Mouse (Mus musculus) kidney, embryonic 14.5 days (tissue): Measurements from ENCODE around the gene Cct8l1. TPM values are rescaled to one million over a fixed set of nuclear protein-coding genes. Genes with fewer than 3 reads are reported as not detected.

Source experiments
- ATAC-seq: fragments of 200-750 bp; cut with Nextera tagmentation; 2 replicates; pipeline ENCODE4 v1.8.0; 2017; ENCODE audit warnings: moderate number of reproducible peaks, mild to moderate bottlenecking, moderate TSS enrichment, moderate library complexity; ENCODE audit not compliant: low FRiP score, low TSS enrichment
- H3K27ac ChIP-seq: fragments of 300-500 bp; sonication (generic); 2 replicates; pipeline ENCODE4 v1.5.1; 2014; ENCODE audit warnings: low read depth, mild to moderate bottlenecking, low read length, moderate library complexity, mixed read lengths
- H3K27me3 ChIP-seq: fragments of 300-500 bp; sonication (generic); 2 replicates; pipeline ENCODE4 v1.6.1; 2014; ENCODE audit warnings: mild to moderate bottlenecking, low read length; ENCODE audit not compliant: control insufficient read depth, insufficient read depth
- H3K36me3 ChIP-seq: fragments of 300-500 bp; sonication (generic); 2 replicates; pipeline ENCODE4 v1.6.1; 2014; ENCODE audit warnings: low read length, mixed read lengths; ENCODE audit not compliant: control insufficient read depth, insufficient read depth
- H3K4me1 ChIP-seq: fragments of 300-500 bp; sonication (generic); 2 replicates; pipeline ENCODE4 v1.6.1; 2014; ENCODE audit warnings: low read length, mixed read lengths; ENCODE audit not compliant: control insufficient read depth, insufficient read depth
- H3K4me2 ChIP-seq: fragments of 300-500 bp; sonication (generic); replicated peaks from 2 replicates; pipeline ENCODE4 v1.6.1; 2014; ENCODE audit warnings: low read depth, mild to moderate bottlenecking, low read length
- H3K4me3 ChIP-seq: fragments of 300-500 bp; sonication (generic); 2 replicates; pipeline ENCODE4 v1.5.1; 2014; ENCODE audit warnings: mild to moderate bottlenecking, low read length
- H3K9ac ChIP-seq: fragments of 300-500 bp; sonication (generic); 2 replicates; pipeline ENCODE4 v1.6.1; 2014; ENCODE audit warnings: low read depth, mild to moderate bottlenecking, low read length, moderate library complexity
- H3K9me3 ChIP-seq: fragments of 300-500 bp; sonication (generic); 2 replicates; pipeline ENCODE4 v1.6.1; 2016; ENCODE audit warnings: low read length; ENCODE audit not compliant: control insufficient read depth
- WGBS: fragments of 180-500 bp; shearing (Covaris S2); extraction: QIAGEN DNeasy Blood & Tissue Kit; methylation state at CpG from one replicate; pipeline ENCODE4 v1.1.7; 2014; 5-methylcytosine and 5-hydroxymethylcytosine counted together
- polyA plus RNA-seq: library from polyadenylated mRNA; unstranded; fragments of >200 nt; fragmentation: Nextera tagmentation; extraction: Ambion mirVana; gene quantifications from 2 replicates; pipeline ENCODE4 v1.2.1, GENCODE M21; 2014

The Cct8l1 gene
- polyA plus RNA-seq, 1 experiment from 2014 or later = not detected

DNA sequence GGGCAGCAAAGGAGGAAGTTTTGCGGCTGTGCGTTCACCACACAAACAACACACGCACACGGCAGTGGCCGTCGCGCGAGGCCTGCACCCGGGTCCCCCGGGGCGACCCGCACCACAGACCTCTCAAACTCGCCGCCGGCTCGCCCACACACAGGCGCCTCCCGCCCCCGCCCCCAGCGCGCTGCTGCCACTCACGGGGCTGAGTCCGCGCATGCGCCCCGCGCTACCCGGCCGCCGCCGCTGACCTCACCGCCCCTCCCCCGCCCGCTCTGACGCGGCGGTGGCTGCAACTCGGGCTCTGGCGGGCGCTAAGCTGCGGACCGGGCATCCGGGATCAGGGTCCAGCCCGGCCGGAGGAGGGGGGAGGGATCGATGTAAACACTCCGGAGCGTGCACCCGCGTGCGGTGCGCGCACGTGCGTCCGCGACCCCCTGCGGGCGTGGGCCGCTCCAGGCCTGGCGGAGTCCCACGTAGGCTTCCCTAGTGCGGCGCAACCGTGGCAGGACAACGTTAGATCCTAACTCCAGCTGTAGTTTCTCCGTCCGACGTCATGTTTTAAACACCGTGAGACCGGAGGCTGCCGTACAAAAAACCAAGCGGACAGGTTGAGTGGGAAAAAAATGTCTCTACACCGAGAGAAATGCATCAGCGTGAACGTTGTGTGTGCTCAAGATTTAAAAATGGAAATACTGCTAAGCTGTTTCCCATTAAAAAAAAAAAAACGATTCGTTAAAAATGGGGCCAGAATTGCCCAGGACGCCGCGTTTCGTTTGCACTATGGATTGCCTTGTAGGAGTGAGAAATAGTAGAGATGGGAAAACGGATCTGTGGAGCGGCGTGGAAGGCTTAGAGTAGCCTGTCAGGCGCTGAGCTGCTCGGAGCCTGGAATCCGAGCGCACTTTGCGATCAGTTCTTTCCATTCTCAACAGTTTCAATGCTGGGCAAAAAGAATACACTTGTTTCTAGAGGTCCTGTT, 16.2 kb upstream of the Cct8l1 start:
- peak; percentile 85 for ATAC-seq
- no peaks in the 10 kb centered on the region for H3K36me3 ChIP-seq
- under 1% methylated on average over 78 of the region's 90 CpGs for WGBS

DNA sequence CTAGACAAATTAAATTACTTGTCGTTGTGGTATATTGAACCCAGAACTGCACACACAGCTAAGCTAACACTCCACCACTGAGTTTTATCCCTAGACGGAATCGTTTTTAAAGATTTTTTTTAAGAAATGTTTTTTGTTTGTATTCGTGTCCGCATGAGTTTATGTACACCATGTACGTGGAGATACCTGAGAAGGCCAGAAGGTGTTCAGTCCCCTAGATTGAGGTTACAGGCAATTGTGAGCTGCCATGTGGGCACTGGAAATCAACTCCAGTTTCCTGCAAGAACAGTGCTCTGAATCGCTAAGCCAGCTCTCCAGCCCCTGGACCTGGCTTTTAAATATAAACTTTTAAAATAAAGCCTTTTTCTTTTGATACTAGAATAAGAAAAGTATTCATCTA, 15.2 kb upstream of the Cct8l1 start:
- Histone ChIP-seq H3K9me3 (no peaks in the 10 kb centered on the region), H3K4me1 (peaks cover 14% of the 10 kb centered on the region), H3K36me3 (no peaks in the 10 kb centered on the region), H3K27ac (no peak overlapping the region), H3K4me3 (peak overlapping the region; percentile 94; the same call in 1 of the 2 replicates), H3K27me3 (no peaks in the 10 kb centered on the region), H3K4me2 (peak overlapping the region; percentile 72; the same call in 1 of the 2 replicates), H3K9ac (peak overlapping the region; percentile 86; the same call in 1 of the 2 replicates)
- no peak for ATAC-seq
- whole genome bisulfite sequencing = 65% methylated on average over 7 of the region's 7 CpGs

More for the DNA sequence above, 16.2 kb upstream of the Cct8l1 start:
- Histone ChIP-seq H3K27ac (peak overlapping the region; percentile 99), H3K4me2 (peak overlapping the region; percentile 72), H3K9ac (peak overlapping the region; percentile 86), H3K4me3 (peak overlapping the region; percentile 94), H3K9me3 (no peaks in the 10 kb centered on the region), H3K27me3 (no peaks in the 10 kb centered on the region), H3K4me1 (peaks cover 14% of the 10 kb centered on the region)

DNA sequence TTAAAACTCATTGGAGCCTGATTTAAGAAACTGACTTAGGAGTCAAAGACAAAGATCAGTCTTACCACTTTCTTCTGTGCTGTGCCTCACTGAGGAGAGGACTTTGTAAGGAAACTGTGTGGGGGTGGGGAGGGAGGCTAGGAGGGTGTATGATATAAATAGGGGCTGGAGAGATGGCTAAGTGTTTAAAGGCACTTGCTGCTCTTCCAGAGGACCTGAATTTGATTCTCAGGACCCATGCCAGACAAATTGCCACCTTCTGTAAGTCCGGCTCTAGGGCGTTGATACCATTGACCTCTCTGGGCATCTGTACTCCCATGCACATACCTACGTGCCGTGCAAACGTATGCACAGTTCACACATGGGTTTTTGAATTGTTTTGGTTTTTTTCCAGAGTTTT, 9.8 kb upstream of the Cct8l1 start:
- H3K4me1 ChIP-seq = no peaks in the 10 kb centered on the region
- WGBS = 84% methylated on average over 5 of the region's 5 CpGs
- H3K9ac ChIP-seq = no peak overlapping the region
- ATAC-seq = no peak
- H3K4me2 ChIP-seq = no peak overlapping the region
- no peak overlapping the region for H3K27ac ChIP-seq
- no peaks in the 10 kb centered on the region for H3K27me3 ChIP-seq
- no peak overlapping the region for H3K4me3 ChIP-seq
- no peaks in the 10 kb centered on the region for H3K9me3 ChIP-seq
- H3K36me3 ChIP-seq = no peaks in the 10 kb centered on the region

DNA sequence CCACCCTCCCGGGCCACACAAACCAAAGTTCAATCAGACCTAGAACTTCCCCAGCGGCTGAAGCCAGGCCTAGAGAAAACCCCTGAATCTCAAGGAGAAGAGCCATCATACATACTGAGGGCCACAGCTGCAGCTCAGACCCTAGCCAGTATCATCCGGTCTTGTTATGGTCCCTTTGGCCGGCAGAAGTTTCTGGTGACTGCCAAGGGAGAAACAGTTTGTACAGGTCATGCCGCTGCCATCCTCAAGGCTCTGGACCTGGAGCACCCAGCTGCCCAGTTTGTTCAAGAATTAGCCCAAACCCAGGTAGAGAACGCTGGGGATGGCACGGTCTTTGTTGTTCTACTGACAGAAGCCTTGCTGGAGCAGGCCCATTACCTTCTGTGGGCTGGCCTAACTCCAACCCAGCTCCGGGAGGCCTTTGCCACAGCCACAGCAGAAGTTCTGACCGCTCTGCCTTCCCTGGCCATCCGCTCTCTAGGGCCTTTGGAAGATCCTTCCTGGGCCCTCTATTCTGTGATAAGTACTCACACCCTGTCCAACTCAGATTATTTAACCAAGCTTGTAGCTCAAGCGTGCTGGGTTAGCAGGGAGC, 531 bp downstream of the Cct8l1 start:
- WGBS = 91% methylated on average over 11 of the region's 11 CpGs
- H3K36me3 ChIP-seq = no peaks in the 10 kb centered on the region
- no peaks in the 10 kb centered on the region for H3K4me1 ChIP-seq
- H3K27me3 ChIP-seq = no peaks in the 10 kb centered on the region
- no peak overlapping the region for H3K9ac ChIP-seq
- no peak overlapping the region for H3K4me2 ChIP-seq
- no peak overlapping the region for H3K4me3 ChIP-seq
- H3K27ac ChIP-seq = no peak overlapping the region
- ATAC-seq = no peak
- H3K9me3 ChIP-seq = no peaks in the 10 kb centered on the region

DNA sequence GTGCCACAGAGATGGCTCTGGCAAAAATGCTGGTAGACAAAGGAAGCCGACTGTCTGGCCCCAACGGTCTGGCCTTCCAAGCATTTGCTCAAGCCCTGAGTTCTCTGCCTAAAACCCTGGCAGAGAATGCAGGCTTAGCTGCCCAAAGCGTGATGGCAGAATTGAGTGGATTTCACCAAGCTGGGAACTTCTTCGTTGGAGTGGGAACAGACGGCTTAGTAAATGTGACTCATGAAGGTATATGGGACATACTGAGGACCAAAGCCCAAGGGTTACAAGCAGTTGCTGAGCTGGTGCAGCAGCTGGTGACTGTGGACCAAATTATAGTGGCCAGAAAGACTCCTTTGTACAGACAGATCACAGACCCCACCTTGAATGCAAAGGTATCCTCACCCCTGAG, 1.7 kb downstream of the Cct8l1 start:
- no peak overlapping the region for H3K4me3 ChIP-seq
- no peak overlapping the region for H3K27ac ChIP-seq
- no peaks in the 10 kb centered on the region for H3K9me3 ChIP-seq
- no peak overlapping the region for H3K4me2 ChIP-seq
- 84% methylated on average over 5 of the region's 5 CpGs for WGBS
- H3K27me3 ChIP-seq = no peaks in the 10 kb centered on the region
- no peaks in the 10 kb centered on the region for H3K36me3 ChIP-seq
- no peaks in the 10 kb centered on the region for H3K4me1 ChIP-seq
- H3K9ac ChIP-seq = no peak overlapping the region
- no peak for ATAC-seq

DNA sequence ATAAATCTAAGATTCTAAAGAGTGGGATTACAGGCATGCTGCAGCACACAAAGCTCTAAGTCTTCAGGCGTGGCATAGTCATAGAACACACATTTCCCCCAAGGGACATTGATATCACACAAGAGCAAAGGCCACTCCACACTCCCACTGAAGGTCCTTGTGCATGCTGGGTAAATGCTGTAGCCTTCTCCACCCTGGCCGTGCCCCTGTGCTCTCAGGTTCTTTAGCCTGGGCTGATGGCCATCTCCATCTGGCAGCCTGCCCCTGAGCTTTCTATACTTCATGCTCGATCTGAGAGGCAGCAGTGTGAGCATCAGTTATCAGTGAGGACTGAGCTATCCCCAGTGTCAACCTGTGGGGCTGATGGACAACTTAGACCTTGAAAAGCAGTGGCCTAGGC, 4.0 kb downstream of the Cct8l1 start:
- Histone ChIP-seq H3K36me3 (no peaks in the 10 kb centered on the region), H3K4me2 (no peak overlapping the region), H3K4me1 (no peaks in the 10 kb centered on the region), H3K4me3 (no peak overlapping the region), H3K9me3 (no peaks in the 10 kb centered on the region), H3K27ac (no peak overlapping the region), H3K27me3 (no peaks in the 10 kb centered on the region), H3K9ac (no peak overlapping the region)
- ATAC-seq = no peak
- WGBS = 73% methylated on average over 3 of the region's 3 CpGs

DNA sequence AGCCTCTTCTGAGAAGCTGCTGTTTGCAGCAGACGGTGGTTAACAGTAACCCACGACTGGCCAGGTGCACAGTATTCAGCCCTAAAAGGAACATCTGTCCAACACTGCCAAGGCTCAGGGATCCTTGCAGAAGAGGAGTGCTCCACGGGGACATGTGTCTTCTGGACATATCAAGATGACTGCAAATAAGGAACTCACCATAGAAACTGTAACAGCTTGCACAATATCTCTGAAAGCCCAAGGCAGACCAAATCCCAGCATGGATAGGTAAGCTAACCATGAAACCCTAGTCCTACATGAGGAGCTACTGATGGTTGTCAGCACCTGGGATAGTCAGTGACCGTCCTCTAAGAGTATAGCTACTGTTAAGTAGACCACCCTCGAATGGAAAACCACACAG, 5.6 kb downstream of the Cct8l1 start:
- no peak for ATAC-seq
- Histone ChIP-seq H3K36me3 (no peaks in the 10 kb centered on the region), H3K27me3 (no peaks in the 10 kb centered on the region), H3K9ac (no peak overlapping the region), H3K9me3 (no peaks in the 10 kb centered on the region), H3K4me1 (no peaks in the 10 kb centered on the region), H3K4me3 (no peak overlapping the region), H3K27ac (no peak overlapping the region), H3K4me2 (no peak overlapping the region)
- WGBS = 83% methylated on average over 5 of the region's 5 CpGs

DNA sequence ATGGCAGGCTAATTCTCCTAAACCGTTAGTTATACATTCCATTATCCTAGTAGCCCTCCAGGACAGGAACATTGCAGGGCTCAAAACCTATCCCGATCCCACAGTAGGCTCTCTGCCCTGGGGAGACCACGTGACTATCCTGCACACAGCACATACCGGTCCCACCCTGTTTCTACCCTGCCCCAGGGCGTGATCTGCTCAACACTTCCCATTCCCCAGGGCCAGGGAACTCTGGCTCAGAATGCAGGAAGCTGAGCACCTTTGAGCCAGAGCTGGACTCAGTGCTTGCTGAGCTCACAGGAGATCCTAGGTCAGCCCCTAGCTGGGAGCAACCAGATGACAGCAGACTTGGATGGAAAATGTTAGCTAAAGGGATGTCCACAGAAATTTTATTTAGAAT, 10.2 kb downstream of the Cct8l1 start:
- H3K9ac ChIP-seq = no peak overlapping the region
- H3K36me3 ChIP-seq = no peaks in the 10 kb centered on the region
- H3K4me1 ChIP-seq = no peaks in the 10 kb centered on the region
- no peak for ATAC-seq
- no peaks in the 10 kb centered on the region for H3K27me3 ChIP-seq
- no peak overlapping the region for H3K4me2 ChIP-seq
- H3K4me3 ChIP-seq = no peak overlapping the region
- H3K9me3 ChIP-seq = no peaks in the 10 kb centered on the region
- 40% methylated on average over 5 of the region's 5 CpGs for WGBS
- no peak overlapping the region for H3K27ac ChIP-seq

DNA sequence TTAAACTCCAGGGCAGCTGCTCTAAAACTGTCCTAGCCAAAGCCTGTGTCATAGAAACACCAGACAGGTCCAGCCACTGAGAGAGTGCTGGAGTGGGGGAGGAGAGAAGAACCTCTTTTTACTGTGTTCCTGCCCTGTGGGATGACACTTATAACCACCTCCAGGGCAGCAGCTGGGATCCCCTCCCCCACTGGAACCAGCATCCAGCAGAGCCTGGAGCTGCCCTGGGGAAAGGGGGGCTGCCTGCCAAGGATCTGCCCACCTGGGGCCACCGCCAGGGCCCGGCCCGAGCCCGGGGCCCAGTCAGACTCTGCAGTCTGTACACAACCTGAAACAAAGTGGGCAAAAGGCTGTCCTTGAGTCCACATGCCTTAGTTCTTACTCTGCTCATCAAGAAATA, 11.1 kb downstream of the Cct8l1 start:
- Histone ChIP-seq H3K27ac (no peak overlapping the region), H3K4me1 (no peaks in the 10 kb centered on the region), H3K36me3 (no peaks in the 10 kb centered on the region), H3K27me3 (no peaks in the 10 kb centered on the region), H3K4me3 (no peak overlapping the region), H3K9ac (no peak overlapping the region), H3K4me2 (no peak overlapping the region), H3K9me3 (no peaks in the 10 kb centered on the region)
- WGBS = 40% methylated on average over 4 of the region's 4 CpGs
- no peak for ATAC-seq
